Mouse (Mus musculus) neural tube, embryonic 12.5 days (tissue): ENCODE results near the gene Rpl3. TPM values are rescaled to one million over a fixed set of nuclear protein-coding genes. Genes with fewer than 3 reads are reported as not detected.
A peak's percentile ranks its signal among the peaks of the same experiment; 100 is the strongest.
"Not testable (repeated sequence)": the region's sequence is repeated elsewhere in the genome, so short reads cannot be mapped to it uniquely, and the experiment has no call there.

Source experiments
- ATAC-seq: fragments of 200-750 bp; cut with Nextera tagmentation; 2 replicates; pipeline ENCODE4 v1.8.0; 2017; ENCODE audit warnings: low read depth, mild to moderate bottlenecking, moderate TSS enrichment, moderate library complexity; ENCODE audit not compliant: low FRiP score
- H3K27ac ChIP-seq: fragments of 300-500 bp; sonication (generic); 2 replicates; pipeline ENCODE4 v1.5.1; 2016
- H3K27me3 ChIP-seq: fragments of 300-500 bp; sonication (generic); replicated peaks from 2 replicates; pipeline ENCODE4 v1.6.1; 2016; ENCODE audit warnings: mild to moderate bottlenecking
- H3K36me3 ChIP-seq: fragments of 300-500 bp; sonication (generic); 2 replicates; pipeline ENCODE4 v1.6.1; 2016; ENCODE audit warnings: mild to moderate bottlenecking
- H3K4me1 ChIP-seq: fragments of 300-500 bp; sonication (generic); 2 replicates; pipeline ENCODE4 v1.6.1; 2016
- H3K4me2 ChIP-seq: fragments of 300-500 bp; sonication (generic); replicated peaks from 2 replicates; pipeline ENCODE4 v1.6.1; 2016; ENCODE audit warnings: mild to moderate bottlenecking
- H3K4me3 ChIP-seq: fragments of 300-500 bp; sonication (generic); 2 replicates; pipeline ENCODE4 v1.5.1; 2016
- H3K9ac ChIP-seq: fragments of 300-500 bp; sonication (generic); 2 replicates; pipeline ENCODE4 v1.6.1; 2016; ENCODE audit warnings: mild to moderate bottlenecking
- H3K9me3 ChIP-seq: fragments of 300-500 bp; sonication (generic); 2 replicates; pipeline ENCODE4 v1.6.1; 2016; ENCODE audit warnings: mild to moderate bottlenecking
- WGBS: fragments of 180-500 bp; shearing (Covaris S2); methylation state at CpG from one replicate; pipeline ENCODE4 v1.1.7; 2016; 5-methylcytosine and 5-hydroxymethylcytosine counted together
- polyA plus RNA-seq: library from polyadenylated mRNA; unstranded; fragments of >200 nt; fragmentation: Nextera tagmentation; extraction: Ambion mirVana; gene quantifications from 2 replicates; pipeline ENCODE4 v1.2.1, GENCODE M21; 2016

Rpl3 gene
- polyA plus RNA-seq, 1 experiment from 2014 or later = 670 TPM

- Histone ChIP-seq H3K4me3 (no peak overlapping the region), H3K4me2 (no peak overlapping the region), H3K4me1 (peaks cover 13% of the 10 kb centered on the region), H3K27me3 (no peaks in the 10 kb centered on the region), H3K36me3 (no peaks in the 10 kb centered on the region), H3K27ac (no peak overlapping the region), H3K9me3 (no peaks in the 10 kb centered on the region), H3K9ac (no peak overlapping the region)
- no peak for ATAC-seq
- 90% methylated on average over 5 of the region's 5 CpGs for WGBS
These were observed 39.0 kb upstream of the Rpl3 start for GRCm38 (mm10) chr15:80130689-80131088.

GRCm38 (mm10) chr15:80129982-80130381, 38.3 kb upstream of the Rpl3 start:
- Histone ChIP-seq H3K4me2 (no peak overlapping the region), H3K4me1 (peaks cover 13% of the 10 kb centered on the region), H3K9me3 (no peaks in the 10 kb centered on the region), H3K27ac (no peak overlapping the region), H3K9ac (no peak overlapping the region), H3K4me3 (no peak overlapping the region), H3K27me3 (no peaks in the 10 kb centered on the region), H3K36me3 (no peaks in the 10 kb centered on the region)
- 90% methylated on average over 6 of the region's 6 CpGs for WGBS
- ATAC-seq = no peak

DNA sequence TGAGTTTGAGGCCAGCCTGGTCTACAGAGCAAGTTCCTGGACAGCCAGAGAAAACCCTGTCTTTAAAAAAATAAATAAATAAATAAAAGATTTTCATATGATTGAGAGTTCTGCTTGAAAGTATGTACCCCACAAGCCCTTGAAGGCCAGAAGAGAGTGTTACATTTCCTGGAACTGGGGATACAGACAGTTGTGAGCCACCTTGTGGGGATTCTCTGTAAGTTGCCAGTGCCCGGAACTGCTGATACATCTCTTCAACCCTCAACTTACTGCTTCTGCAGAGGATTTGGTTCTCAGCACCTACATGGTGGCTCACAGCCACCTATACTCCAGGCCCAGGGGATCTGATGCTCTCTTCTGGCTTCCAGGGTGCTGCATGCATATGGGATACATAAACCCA, 35.5 kb upstream of the Rpl3 start:
- ATAC-seq = no peak
- no peaks in the 10 kb centered on the region for H3K27me3 ChIP-seq

GRCm38 (mm10) chr15:80124651-80125050, 33.0 kb upstream of the Rpl3 start:
- 77% methylated on average over 4 of the region's 4 CpGs for WGBS
- H3K4me2 ChIP-seq = no peak overlapping the region
- no peak for ATAC-seq

More for the DNA sequence above, 35.5 kb upstream of the Rpl3 start:
- Histone ChIP-seq H3K9ac (no peak overlapping the region), H3K36me3 (no peaks in the 10 kb centered on the region), H3K4me3 (no peak overlapping the region), H3K4me1 (no peaks in the 10 kb centered on the region), H3K9me3 (no peaks in the 10 kb centered on the region), H3K4me2 (no peak overlapping the region), H3K27ac (no peak overlapping the region)
- 78% methylated on average over 1 of the region's 1 CpGs for WGBS

DNA sequence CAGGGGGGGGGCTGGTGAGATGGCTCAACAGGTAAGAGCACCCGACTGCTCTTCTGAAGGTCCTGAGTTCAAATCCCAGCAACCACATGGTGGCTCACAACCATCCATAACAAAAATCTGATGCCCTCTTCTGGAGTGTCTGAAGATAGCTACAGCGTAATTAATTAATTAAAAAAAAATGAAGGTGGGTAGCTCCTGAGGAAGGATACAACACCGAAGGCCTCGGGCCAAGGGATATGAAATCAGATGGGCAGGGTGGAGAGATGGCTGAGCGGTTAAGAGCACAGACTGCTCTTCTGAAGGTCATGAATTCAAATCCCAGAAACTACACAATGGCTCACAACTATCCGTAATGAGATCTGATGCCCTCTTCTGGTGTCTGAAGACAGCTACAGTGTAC, 30.8 kb upstream of the Rpl3 start:
- H3K27ac ChIP-seq, H3K9ac ChIP-seq, H3K27me3 ChIP-seq, H3K4me1 ChIP-seq, ATAC-seq, H3K4me3 ChIP-seq, H3K4me2 ChIP-seq, H3K9me3 ChIP-seq, H3K36me3 ChIP-seq: not testable (repeated sequence)
- 94% methylated on average over 6 of the region's 6 CpGs for WGBS

More at GRCm38 (mm10) chr15:80124651-80125050, 33.0 kb upstream of the Rpl3 start:
- Histone ChIP-seq H3K4me3 (no peak overlapping the region), H3K4me1 (no peaks in the 10 kb centered on the region), H3K27ac (no peak overlapping the region), H3K36me3 (no peaks in the 10 kb centered on the region), H3K9me3 (no peaks in the 10 kb centered on the region), H3K27me3 (no peaks in the 10 kb centered on the region), H3K9ac (no peak overlapping the region)

DNA sequence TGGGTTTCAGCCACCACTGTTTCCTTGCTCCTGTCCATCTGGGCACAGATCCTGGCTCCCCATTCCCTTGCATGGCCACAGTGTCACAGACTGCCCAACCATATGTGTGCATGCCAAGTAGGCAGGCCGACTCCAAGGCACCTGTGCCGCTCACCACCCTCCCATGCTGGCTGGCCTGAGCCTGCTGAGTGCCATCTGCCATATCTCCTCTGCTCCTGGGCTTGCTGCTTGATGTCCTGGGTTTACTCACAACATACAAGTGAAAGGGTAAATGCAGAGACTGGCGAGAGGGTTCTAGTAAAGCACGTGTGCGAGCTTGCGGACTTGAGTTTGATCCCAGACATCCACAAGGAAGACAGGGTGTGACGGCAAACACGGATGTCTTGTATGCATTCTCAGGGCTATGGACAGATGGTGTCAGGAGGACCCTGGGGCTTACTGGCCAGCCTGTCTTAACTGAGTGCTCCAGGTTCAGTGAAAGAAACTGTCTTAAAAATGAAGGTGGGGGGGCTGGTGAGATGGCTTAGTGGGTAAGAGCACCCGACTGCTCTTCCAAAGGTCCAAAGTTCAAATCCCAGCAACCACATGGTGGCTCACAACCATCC, 30.2 kb upstream of the Rpl3 start:
- H3K27me3 ChIP-seq = no peaks in the 10 kb centered on the region
- 95% methylated on average over 9 of the region's 9 CpGs for WGBS
- ATAC-seq = no peak
- no peaks in the 10 kb centered on the region for H3K4me1 ChIP-seq
- H3K27ac ChIP-seq = no peak overlapping the region
- no peak overlapping the region for H3K9ac ChIP-seq
- H3K4me2 ChIP-seq = no peak overlapping the region
- H3K36me3 ChIP-seq = no peaks in the 10 kb centered on the region
- H3K9me3 ChIP-seq = no peaks in the 10 kb centered on the region
- no peak overlapping the region for H3K4me3 ChIP-seq

GRCm38 (mm10) chr15:80119076-80119475, 27.4 kb upstream of the Rpl3 start:
- H3K27ac ChIP-seq = no peak overlapping the region
- no peaks in the 10 kb centered on the region for H3K4me1 ChIP-seq
- no peaks in the 10 kb centered on the region for H3K27me3 ChIP-seq
- no peak overlapping the region for H3K4me2 ChIP-seq
- WGBS = 91% methylated on average over 6 of the region's 6 CpGs
- H3K9ac ChIP-seq = no peak overlapping the region
- ATAC-seq = no peak
- H3K36me3 ChIP-seq = no peaks in the 10 kb centered on the region
- H3K4me3 ChIP-seq = no peak overlapping the region
- no peaks in the 10 kb centered on the region for H3K9me3 ChIP-seq

DNA sequence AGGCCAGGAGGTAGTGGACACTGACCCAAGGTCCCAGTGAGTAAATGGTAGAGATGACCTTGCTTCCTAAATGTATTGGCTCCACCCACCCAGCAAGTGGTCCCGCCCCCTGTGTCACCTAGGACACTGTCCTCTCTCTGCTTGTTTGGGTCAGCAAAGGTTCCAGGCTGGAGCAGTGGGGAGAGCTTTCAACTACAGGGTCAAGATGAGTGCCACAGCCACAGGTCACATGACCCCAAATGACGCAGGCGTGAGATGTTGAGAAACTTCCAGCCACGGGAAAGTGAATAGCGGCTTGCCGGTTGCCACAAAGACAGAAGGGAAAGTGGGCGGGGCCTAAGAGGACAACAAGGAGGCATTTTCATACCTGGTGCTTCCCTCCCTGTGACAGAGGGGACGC, 25.5 kb upstream of the Rpl3 start:
- Histone ChIP-seq H3K36me3 (peaks cover 6% of the 10 kb centered on the region; the same call in 1 of the 2 replicates), H3K4me1 (no peaks in the 10 kb centered on the region), H3K27ac (no peak overlapping the region), H3K27me3 (no peaks in the 10 kb centered on the region), H3K4me2 (no peak overlapping the region), H3K9ac (no peak overlapping the region), H3K9me3 (no peaks in the 10 kb centered on the region), H3K4me3 (no peak overlapping the region)
- ATAC-seq = no peak
- WGBS = 65% methylated on average over 8 of the region's 8 CpGs

- peaks cover 9% of the 10 kb centered on the region for H3K36me3 ChIP-seq
- no peak overlapping the region for H3K27ac ChIP-seq
- H3K4me2 ChIP-seq = 0 out of 2 replicates have a peak overlapping the region, but pooled peaks have one; percentile 6
- H3K9me3 ChIP-seq = no peaks in the 10 kb centered on the region
- H3K9ac ChIP-seq = no peak overlapping the region
- no peak for ATAC-seq
- H3K27me3 ChIP-seq = no peaks in the 10 kb centered on the region
- WGBS = 73% methylated on average over 13 of the region's 13 CpGs
- no peak overlapping the region for H3K4me3 ChIP-seq
- no peaks in the 10 kb centered on the region for H3K4me1 ChIP-seq
These were observed 24.5 kb upstream of the Rpl3 start for GRCm38 (mm10) chr15:80115866-80116794.

- H3K4me2 ChIP-seq = 0 out of 2 replicates have a peak overlapping the region, but pooled peaks have one; percentile 6
- no peak overlapping the region for H3K4me3 ChIP-seq
These were observed 23.6 kb upstream of the Rpl3 start for GRCm38 (mm10) chr15:80115256-80115655.

DNA sequence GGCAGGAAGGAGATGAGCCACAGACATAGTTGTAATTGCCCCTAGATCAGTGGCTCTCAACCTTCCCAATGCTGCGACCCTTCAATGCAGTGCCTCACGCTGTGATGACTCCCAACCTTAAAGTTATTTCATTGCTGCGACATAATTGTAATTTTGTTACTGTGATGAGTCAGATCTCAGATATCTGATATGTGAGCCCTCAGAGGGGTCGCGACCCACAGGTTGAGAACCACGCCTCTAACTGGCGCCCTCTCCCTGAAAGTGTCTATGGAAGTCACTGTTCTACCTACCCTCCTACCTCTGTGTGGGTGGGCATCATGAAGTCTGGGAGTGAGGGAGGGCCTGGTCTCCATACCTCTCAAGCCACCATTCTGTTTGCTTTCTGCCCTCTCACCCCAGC, 22.7 kb upstream of the Rpl3 start:
- H3K4me1 ChIP-seq = no peaks in the 10 kb centered on the region
- no peak for ATAC-seq
- no peaks in the 10 kb centered on the region for H3K9me3 ChIP-seq
- no peak overlapping the region for H3K27ac ChIP-seq
- no peak overlapping the region for H3K4me3 ChIP-seq
- peaks cover 9% of the 10 kb centered on the region for H3K36me3 ChIP-seq
- no peaks in the 10 kb centered on the region for H3K27me3 ChIP-seq
- WGBS = 93% methylated on average over 7 of the region's 7 CpGs
- H3K9ac ChIP-seq = no peak overlapping the region
- H3K4me2 ChIP-seq = no peak overlapping the region

More at GRCm38 (mm10) chr15:80115256-80115655, 23.6 kb upstream of the Rpl3 start:
- Histone ChIP-seq H3K27me3 (no peaks in the 10 kb centered on the region), H3K9ac (no peak overlapping the region), H3K36me3 (peaks cover 9% of the 10 kb centered on the region), H3K4me1 (no peaks in the 10 kb centered on the region), H3K27ac (no peak overlapping the region), H3K9me3 (no peaks in the 10 kb centered on the region)
- ATAC-seq = no peak
- 65% methylated on average over 5 of the region's 5 CpGs for WGBS

DNA sequence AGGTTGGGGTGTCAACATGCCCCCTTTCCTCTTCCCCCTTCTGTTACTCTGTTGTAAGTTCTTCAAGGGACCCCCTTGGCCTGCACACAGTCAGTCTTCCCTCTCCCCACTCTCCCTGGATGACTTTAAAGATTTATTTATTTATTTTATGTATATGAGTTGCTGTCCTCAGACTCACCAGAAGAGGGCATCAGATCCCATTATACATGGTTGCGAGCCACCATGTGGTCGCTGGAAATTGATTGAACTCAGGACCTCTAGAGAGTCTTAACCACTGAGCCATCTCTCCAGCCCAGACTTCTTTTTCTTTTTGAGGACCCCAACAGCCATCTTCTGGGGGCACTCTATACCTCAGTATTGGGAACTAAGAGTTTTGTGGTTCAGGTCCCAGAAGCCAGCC, 20.8 kb upstream of the Rpl3 start:
- no peaks in the 10 kb centered on the region for H3K27me3 ChIP-seq
- H3K36me3 ChIP-seq = peaks cover 9% of the 10 kb centered on the region
- ATAC-seq = no peak
- no peaks in the 10 kb centered on the region for H3K9me3 ChIP-seq
- no peak overlapping the region for H3K9ac ChIP-seq
- WGBS = 40% methylated on average over 2 of the region's 2 CpGs
- H3K4me2 ChIP-seq = no peak overlapping the region
- no peak overlapping the region for H3K4me3 ChIP-seq
- no peaks in the 10 kb centered on the region for H3K4me1 ChIP-seq
- H3K27ac ChIP-seq = no peak overlapping the region
